Mouse (Mus musculus) limb, embryonic 11.5 days (tissue): ENCODE results near the gene Gpr156. TPM values are rescaled to one million over a fixed set of nuclear protein-coding genes. Genes with fewer than 3 reads are reported as not detected.

Experiments used
- ATAC-seq: fragments of 200-750 bp; cut with Nextera tagmentation; 2 replicates; pipeline ENCODE4 v1.8.0; 2017; ENCODE audit warnings: low read depth; ENCODE audit not compliant: insufficient number of reproducible peaks, low FRiP score, low TSS enrichment
- DNase-seq: peaks from one replicate; pipeline ENCODE4 v3.0.0-alpha.2; 2015; ENCODE audit warnings: low spot score
- H3K27ac ChIP-seq: fragments of 300-500 bp; sonication (generic); replicated peaks from 2 replicates; pipeline ENCODE4 v1.5.1; 2014; ENCODE audit warnings: low read depth, mild to moderate bottlenecking, low read length
- H3K27me3 ChIP-seq: fragments of 300-500 bp; sonication (generic); 2 replicates; pipeline ENCODE4 v1.6.1; 2014; ENCODE audit warnings: mild to moderate bottlenecking, low read length, mixed read lengths; ENCODE audit not compliant: control insufficient read depth, insufficient read depth
- H3K36me3 ChIP-seq: fragments of 300-500 bp; sonication (generic); 2 replicates; pipeline ENCODE4 v1.6.1; 2014; ENCODE audit warnings: mild to moderate bottlenecking, low read length, moderate library complexity, mixed read lengths; ENCODE audit not compliant: control insufficient read depth, insufficient read depth
- H3K4me1 ChIP-seq: fragments of 300-500 bp; sonication (generic); 2 replicates; pipeline ENCODE4 v1.6.1; 2014; ENCODE audit warnings: low read length, mixed read lengths; ENCODE audit not compliant: control insufficient read depth, insufficient read depth
- H3K4me2 ChIP-seq: fragments of 300-500 bp; sonication (generic); 2 replicates; pipeline ENCODE4 v1.6.1; 2014; ENCODE audit warnings: low read depth, mild to moderate bottlenecking, moderate library complexity; ENCODE audit not compliant: severe bottlenecking
- H3K4me3 ChIP-seq: fragments of 300-500 bp; sonication (generic); 2 replicates; pipeline ENCODE4 v1.5.1; 2014; ENCODE audit warnings: low read depth, low read length
- H3K9ac ChIP-seq: fragments of 300-500 bp; sonication (generic); 2 replicates; pipeline ENCODE4 v1.6.1; 2014; ENCODE audit warnings: mild to moderate bottlenecking, low read length
- H3K9me3 ChIP-seq: fragments of 300-500 bp; sonication (generic); 2 replicates; pipeline ENCODE4 v1.6.1; 2016; ENCODE audit warnings: low read length; ENCODE audit not compliant: control insufficient read depth
- WGBS: fragments of 180-500 bp; shearing (Covaris S2); extraction: QIAGEN DNeasy Blood & Tissue Kit; methylation state at CpG from one replicate; pipeline ENCODE4 v1.1.7; 2014; 5-methylcytosine and 5-hydroxymethylcytosine counted together
- polyA plus RNA-seq: library from polyadenylated mRNA; unstranded; fragments of >200 nt; fragmentation: Nextera tagmentation; extraction: Ambion mirVana; gene quantifications from 2 replicates; pipeline ENCODE4 v1.2.1, GENCODE M21; 2014

Gpr156 gene
- polyA plus RNA-seq, 1 experiment from 2014 or later, result 0.80 TPM

- H3K27me3 ChIP-seq, result no peaks in the 10 kb centered on the region
- H3K4me3 ChIP-seq, result no peak overlapping the region
- H3K9ac ChIP-seq, result no peak overlapping the region
- ATAC-seq, result no peak
- 62% methylated on average over 2 of the region's 2 CpGs for WGBS
- DNase-seq, result no peak
- no peak overlapping the region for H3K27ac ChIP-seq
- no peak overlapping the region for H3K4me2 ChIP-seq
- no peaks in the 10 kb centered on the region for H3K9me3 ChIP-seq
- H3K4me1 ChIP-seq, result no peaks in the 10 kb centered on the region
- H3K36me3 ChIP-seq, result no peaks in the 10 kb centered on the region
These were observed 27.4 kb downstream of the Gpr156 start for GRCm38 (mm10) chr16:37943701-37944100.

- WGBS, result 86% methylated on average over 8 of the region's 8 CpGs
- H3K9ac ChIP-seq, result no peak overlapping the region
- no peaks in the 10 kb centered on the region for H3K4me1 ChIP-seq
- DNase-seq (no peak), ATAC-seq (no peak)
- no peaks in the 10 kb centered on the region for H3K36me3 ChIP-seq
- no peak overlapping the region for H3K27ac ChIP-seq
- H3K4me3 ChIP-seq, result no peak overlapping the region
- no peaks in the 10 kb centered on the region for H3K9me3 ChIP-seq
- no peak overlapping the region for H3K4me2 ChIP-seq
- no peaks in the 10 kb centered on the region for H3K27me3 ChIP-seq
These were observed 28.9 kb downstream of the Gpr156 start for GRCm38 (mm10) chr16:37945031-37945796.

- Histone ChIP-seq H3K4me2 (no peak overlapping the region), H3K27me3 (no peaks in the 10 kb centered on the region), H3K9me3 (no peaks in the 10 kb centered on the region), H3K4me3 (no peak overlapping the region), H3K27ac (no peak overlapping the region), H3K36me3 (no peaks in the 10 kb centered on the region), H3K4me1 (no peaks in the 10 kb centered on the region), H3K9ac (no peak overlapping the region)
- ATAC-seq (no peak), DNase-seq (peak; percentile 75)
- WGBS, result 41% methylated on average over 5 of the region's 5 CpGs
These were observed 30.9 kb downstream of the Gpr156 start for GRCm38 (mm10) chr16:37947160-37947559.

GRCm38 (mm10) chr16:37948365-37948764, 32.1 kb downstream of the Gpr156 start:
- WGBS, result 93% methylated on average over 4 of the region's 4 CpGs
- H3K4me1 ChIP-seq, result no peaks in the 10 kb centered on the region
- no peaks in the 10 kb centered on the region for H3K36me3 ChIP-seq

GRCm38 (mm10) chr16:37951171-37951570, 34.9 kb downstream of the Gpr156 start:
- Histone ChIP-seq H3K27ac (no peak overlapping the region), H3K27me3 (no peaks in the 10 kb centered on the region), H3K4me1 (0 out of 2 replicates have a peak, but pooled peaks cover 2% of the 10 kb centered on the region), H3K9ac (no peak overlapping the region), H3K4me3 (no peak overlapping the region), H3K4me2 (no peak overlapping the region), H3K9me3 (no peaks in the 10 kb centered on the region), H3K36me3 (no peaks in the 10 kb centered on the region)
- no peak for DNase-seq
- ATAC-seq, result no peak

More at GRCm38 (mm10) chr16:37948365-37948764, 32.1 kb downstream of the Gpr156 start:
- H3K4me3 ChIP-seq, result no peak overlapping the region
- H3K9ac ChIP-seq, result no peak overlapping the region
- no peak overlapping the region for H3K27ac ChIP-seq
- ATAC-seq (no peak), DNase-seq (no peak)
- no peaks in the 10 kb centered on the region for H3K9me3 ChIP-seq
- H3K27me3 ChIP-seq, result no peaks in the 10 kb centered on the region
- no peak overlapping the region for H3K4me2 ChIP-seq

GRCm38 (mm10) chr16:37953186-37953585, 36.9 kb downstream of the Gpr156 start:
- Histone ChIP-seq H3K27ac (no peak overlapping the region), H3K9ac (no peak overlapping the region), H3K36me3 (no peaks in the 10 kb centered on the region), H3K27me3 (no peaks in the 10 kb centered on the region), H3K4me2 (no peak overlapping the region), H3K4me1 (0 out of 2 replicates have a peak, but pooled peaks cover 2% of the 10 kb centered on the region), H3K9me3 (no peaks in the 10 kb centered on the region), H3K4me3 (no peak overlapping the region)
- DNase-seq, result no peak
- ATAC-seq, result no peak
- 72% methylated on average over 4 of the region's 4 CpGs for WGBS

GRCm38 (mm10) chr16:37953991-37954942, 38.0 kb downstream of the Gpr156 start:
- H3K36me3 ChIP-seq, result no peaks in the 10 kb centered on the region
- no peak overlapping the region for H3K4me2 ChIP-seq
- H3K4me3 ChIP-seq, result no peak overlapping the region
- H3K27me3 ChIP-seq, result no peaks in the 10 kb centered on the region
- DNase-seq (no peak), ATAC-seq (0 out of 2 replicates have a peak, but pooled peaks have one; percentile 26)
- H3K4me1 ChIP-seq, result 0 out of 2 replicates have a peak, but pooled peaks cover 2% of the 10 kb centered on the region
- H3K27ac ChIP-seq, result no peak overlapping the region
- no peaks in the 10 kb centered on the region for H3K9me3 ChIP-seq
- WGBS, result 79% methylated on average over 12 of the region's 12 CpGs
- no peak overlapping the region for H3K9ac ChIP-seq

GRCm38 (mm10) chr16:37955336-37955917, 39.1 kb downstream of the Gpr156 start:
- no peak overlapping the region for H3K9ac ChIP-seq
- DNase-seq, result no peak
- no peak for ATAC-seq
- no peak overlapping the region for H3K4me3 ChIP-seq
- H3K27me3 ChIP-seq, result no peaks in the 10 kb centered on the region
- H3K36me3 ChIP-seq, result no peaks in the 10 kb centered on the region
- H3K27ac ChIP-seq, result no peak overlapping the region
- no peak overlapping the region for H3K4me2 ChIP-seq
- H3K4me1 ChIP-seq, result 0 out of 2 replicates have a peak, but pooled peaks cover 2% of the 10 kb centered on the region
- WGBS, result 70% methylated on average over 13 of the region's 13 CpGs
- H3K9me3 ChIP-seq, result no peaks in the 10 kb centered on the region
